Mouse (Mus musculus): ENCODE measurements around the gene Slc5a4b. TPM values are rescaled to one million over a fixed set of nuclear protein-coding genes. Genes with fewer than 3 reads are reported as not detected.

Slc5a4b gene
- polyA plus RNA-seq, 1 experiment, result not detected

DNA sequence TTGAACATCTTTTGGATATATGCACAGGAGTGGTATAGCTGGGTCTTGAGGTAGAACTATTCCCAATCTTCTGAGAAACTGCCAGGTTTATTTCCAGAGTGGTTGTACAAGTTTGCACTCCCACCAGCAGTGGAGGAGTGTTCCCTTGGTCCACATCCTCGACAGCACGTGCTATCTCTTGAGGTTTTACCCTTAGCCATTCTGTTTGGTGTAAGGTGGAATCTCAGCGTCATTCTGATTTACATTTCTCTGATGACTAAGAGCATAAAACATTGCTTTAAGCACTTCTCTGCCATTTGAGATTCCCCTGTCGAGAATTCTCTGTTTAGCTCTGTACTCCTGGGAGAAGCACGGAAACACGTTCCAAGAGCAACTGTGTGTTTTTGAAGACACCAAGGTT is 97.8 kb downstream of the Slc5a4b start:
- H3K27ac ChIP-seq (ENCODE audit: insufficient read depth, low read length), result no peak overlapping the region
- H3K4me3 ChIP-seq (ENCODE audit: insufficient read depth, low read length), result no peak overlapping the region
- H3K4me1 ChIP-seq (ENCODE audit: control insufficient read depth, insufficient read depth, low read length), result no peaks in the 10 kb centered on the region
- TF ChIP-seq CTCF (IDR thresholded peaks at IDR 0.05; ENCODE audit: extremely low read depth, insufficient read depth, low read length) (no peak), POLR2A (IDR thresholded peaks at IDR 0.05; ENCODE audit: extremely low read depth, insufficient read depth, low read length) (no peak)

GRCm38 (mm10) chr10:76009812-76010211 is 100.9 kb downstream of the Slc5a4b start:
- Histone ChIP-seq H3K27ac (ENCODE audit: insufficient read depth, low read length) (no peak overlapping the region), H3K4me3 (ENCODE audit: insufficient read depth, low read length) (no peak overlapping the region), H3K4me1 (ENCODE audit: control insufficient read depth, insufficient read depth, low read length) (no peaks in the 10 kb centered on the region)
- TF ChIP-seq POLR2A (IDR thresholded peaks at IDR 0.05; ENCODE audit: extremely low read depth, insufficient read depth, low read length), result no peak
- no peak for TF ChIP-seq CTCF (IDR thresholded peaks at IDR 0.05; ENCODE audit: extremely low read depth, insufficient read depth, low read length)

Other genes with a start within 250 kb of the Slc5a4b start
- gene Derl3, start 217.5 kb downstream of the Slc5a4b start, polyA plus RNA-seq (2012; rRNA removed), result 4.5 and 5.9 TPM in 2 replicates
- gene Smarcb1, start 189.3 kb downstream of the Slc5a4b start, polyA plus RNA-seq (2012; rRNA removed), result 71.5 and 73.1 TPM in 2 replicates
- 502 and 507 TPM in 2 replicates for gene Chchd10, start 177.8 kb downstream of the Slc5a4b start, polyA plus RNA-seq (2012; rRNA removed)
- gene Mmp11, start 174.5 kb downstream of the Slc5a4b start, polyA plus RNA-seq (2012; rRNA removed), result 2.3 and 2.6 TPM in 2 replicates
- 0.49 and 1.2 TPM in 2 replicates for gene Gm867, start 170.3 kb downstream of the Slc5a4b start, polyA plus RNA-seq (2012; rRNA removed)
- not detected in 2 replicates for gene Vpreb3, start 167.9 kb downstream of the Slc5a4b start, polyA plus RNA-seq (2012; rRNA removed)
- gene Gm5134, start 156.4 kb downstream of the Slc5a4b start, polyA plus RNA-seq (2012; rRNA removed), result 0.06 and 0.08 TPM in 2 replicates
- 10.2 and 10.7 TPM in 2 replicates for gene Zfp280b, start 78.3 kb downstream of the Slc5a4b start, polyA plus RNA-seq (2012; rRNA removed)
- gene Slc5a4a, start 36.5 kb upstream of the Slc5a4b start, polyA plus RNA-seq (2012; rRNA removed), result not detected in 2 replicates
- gene Prmt2, start 126.9 kb upstream of the Slc5a4b start, polyA plus RNA-seq (2012; rRNA removed), result 79.9 and 81.2 TPM in 2 replicates
- gene S100b, start 142.9 kb upstream of the Slc5a4b start, polyA plus RNA-seq (2012; rRNA removed), result 238 and 260 TPM in 2 replicates
- 48.7 and 49.2 TPM in 2 replicates for gene Dip2a, start 234.3 kb upstream of the Slc5a4b start, polyA plus RNA-seq (2012; rRNA removed)

Data from cortical plate, adult 2 months (tissue).